Mouse (Mus musculus): ENCODE measurements around the gene Nfix.

Gene Nfix

GRCm38 (mm10) chr8:84715893-84716468 lies 84.2 kb downstream of the Nfix start:
- no peak for DNase-seq (ENCODE audit: low spot score in 2 of 2)

DNA sequence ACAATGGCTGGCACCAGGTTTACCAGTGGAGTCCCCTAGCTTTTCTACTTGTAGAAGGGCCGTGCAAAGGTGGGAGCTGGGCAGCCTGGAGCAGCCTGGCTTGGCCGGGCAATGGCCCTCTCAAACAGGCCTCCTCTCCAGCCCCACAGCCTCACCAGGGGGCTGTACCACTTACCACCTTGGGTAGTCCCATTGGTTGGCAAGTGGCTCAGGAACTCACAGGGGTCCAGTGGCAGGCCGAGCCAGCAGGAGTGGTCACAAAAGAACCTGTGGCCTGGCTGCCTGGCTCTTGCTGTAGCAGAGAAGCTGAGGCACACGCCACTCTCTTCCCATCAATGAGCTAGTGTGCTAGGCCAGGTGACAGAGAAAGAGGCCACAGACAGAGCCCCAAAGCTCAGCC lies 86.0 kb downstream of the Nfix start:
- DNase-seq (ENCODE audit: low spot score in 2 of 2): no peak

- DNase-seq (ENCODE audit: low spot score in 2 of 2): no peak
Observed at GRCm38 (mm10) chr8:84713381-84713780, 86.8 kb downstream of the Nfix start.

- DNase-seq (ENCODE audit: low spot score in 2 of 2): no peak
Observed at GRCm38 (mm10) chr8:84712759-84713120, 87.4 kb downstream of the Nfix start.

DNA sequence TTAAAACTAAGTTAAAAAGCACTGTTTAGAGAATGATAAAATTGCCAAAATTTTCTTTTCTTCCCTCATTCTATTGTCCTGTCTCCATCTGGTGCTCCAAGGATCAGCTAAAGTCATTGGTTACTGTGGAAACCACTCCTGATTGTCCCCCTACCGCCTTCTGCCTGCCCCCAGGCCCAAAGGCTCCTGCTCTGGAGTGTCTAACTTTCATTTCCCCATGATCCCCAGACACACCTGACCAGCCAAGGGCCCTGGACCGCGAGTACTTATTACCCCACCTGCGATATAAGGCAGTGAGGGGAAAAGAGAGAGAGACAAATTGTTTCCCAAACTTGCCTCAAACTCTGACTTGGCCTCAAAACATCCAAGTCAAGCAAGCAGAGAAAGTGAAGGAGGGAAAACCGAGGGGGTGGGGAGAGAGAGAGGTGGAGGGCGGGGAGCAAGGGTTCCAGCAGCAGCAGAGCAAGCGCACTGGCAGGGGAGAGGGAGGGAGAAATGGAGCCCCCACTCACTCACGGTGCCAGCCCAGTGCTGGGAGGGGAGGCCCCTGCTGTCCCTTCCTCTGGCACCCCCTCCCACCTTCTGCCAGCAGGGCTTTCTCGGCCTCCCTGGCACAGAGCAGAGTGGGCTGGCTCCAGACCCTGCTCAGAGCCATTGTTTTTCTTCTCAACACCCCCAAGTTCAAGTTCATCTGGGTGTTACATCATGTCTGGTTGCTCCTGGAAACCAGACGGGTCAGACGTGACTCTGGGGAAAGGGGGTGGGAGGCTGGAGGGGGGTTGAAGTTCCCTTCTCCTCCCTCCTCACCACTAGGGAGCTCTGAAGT lies 88.0 kb downstream of the Nfix start:
- DNase-seq (ENCODE audit: low spot score in 2 of 2): no peak

GRCm38 (mm10) chr8:84711312-84711711 lies 88.8 kb downstream of the Nfix start:
- DNase-seq (ENCODE audit: low spot score in 2 of 2): no peak

DNA sequence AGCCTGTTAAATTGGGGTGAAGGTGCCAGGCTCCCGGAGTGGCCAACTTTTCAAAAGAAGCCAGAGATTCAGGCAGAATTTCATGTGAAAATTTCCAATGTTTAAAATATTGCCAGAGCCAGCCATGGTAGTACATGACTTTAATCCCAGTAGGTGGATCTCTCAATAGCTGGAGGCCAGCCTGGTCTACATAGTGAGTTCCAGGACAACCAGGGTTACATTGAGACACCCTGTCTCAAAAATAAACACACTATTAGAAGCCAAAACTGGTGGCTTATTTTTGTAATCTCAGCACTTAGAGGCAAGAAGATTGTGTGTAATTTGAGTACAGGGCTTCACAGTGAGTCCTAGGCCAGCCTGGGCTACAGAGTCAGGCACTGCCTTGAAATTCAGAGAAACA lies 90.2 kb downstream of the Nfix start:
- DNase-seq (ENCODE audit: low spot score in 2 of 2): no peak

DNA sequence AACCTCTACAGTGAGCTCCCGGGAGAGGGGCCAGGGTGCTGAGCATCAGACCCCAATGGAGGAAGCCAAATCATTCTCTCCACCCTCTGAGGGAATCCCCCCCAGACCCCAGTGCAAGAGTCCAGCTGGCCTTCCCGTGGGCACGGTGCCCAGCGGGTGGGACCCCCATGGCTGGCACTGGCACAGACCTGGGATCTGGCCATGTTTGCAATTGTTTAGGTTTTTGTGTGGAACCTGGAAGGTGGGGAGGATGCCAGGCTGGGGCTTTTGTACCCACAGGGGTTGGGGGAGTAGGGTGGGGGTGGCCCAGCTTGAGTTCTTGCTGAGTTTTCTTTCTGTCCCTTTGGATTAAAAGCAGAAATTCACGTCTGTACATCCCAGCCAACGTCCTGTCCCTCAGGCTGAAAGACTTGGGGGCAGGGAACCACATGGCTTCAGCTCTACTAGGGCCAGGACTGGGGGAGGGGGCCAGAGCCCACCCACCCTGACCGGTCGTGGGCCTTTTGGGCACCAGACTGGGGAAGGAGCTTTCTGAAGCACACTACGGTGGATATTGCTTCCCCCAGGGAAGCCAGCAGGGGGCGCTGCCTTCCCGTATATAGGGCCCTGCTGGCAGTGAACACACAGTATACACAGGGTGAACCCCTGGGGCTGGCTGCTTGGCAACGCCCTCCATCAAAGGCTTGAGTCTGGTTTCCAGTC lies 91.2 kb downstream of the Nfix start:
- peak; percentile 91 to 96 for DNase-seq (ENCODE audit: low spot score in 2 of 2)

DNA sequence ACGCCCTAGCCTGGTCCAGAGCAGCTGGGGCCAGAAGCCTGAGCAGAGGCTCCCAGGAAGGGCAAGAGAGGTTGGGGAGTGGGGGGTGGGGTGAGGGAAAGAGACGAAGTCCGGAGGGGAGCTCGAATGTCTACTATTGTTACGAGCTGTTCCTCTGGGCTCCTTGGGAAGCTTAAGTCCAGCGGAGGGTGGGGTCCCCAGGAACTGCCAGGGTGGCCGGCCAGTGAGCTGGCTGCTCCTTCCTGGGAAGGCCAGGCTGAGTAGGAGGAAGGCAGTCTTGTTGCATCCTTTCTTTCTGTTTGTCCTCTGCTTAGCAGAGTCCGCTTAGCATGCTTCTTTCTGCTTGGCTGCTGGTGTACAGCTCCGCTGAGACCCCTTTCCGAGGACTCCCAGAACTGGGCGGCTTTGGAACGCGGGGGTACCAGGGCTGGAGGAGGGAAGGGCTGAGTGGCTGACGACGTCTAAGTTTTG lies 92.0 kb downstream of the Nfix start:
- DNase-seq (ENCODE audit: low spot score in 2 of 2): peak in 1 of 2 experiments; percentile 74

DNA sequence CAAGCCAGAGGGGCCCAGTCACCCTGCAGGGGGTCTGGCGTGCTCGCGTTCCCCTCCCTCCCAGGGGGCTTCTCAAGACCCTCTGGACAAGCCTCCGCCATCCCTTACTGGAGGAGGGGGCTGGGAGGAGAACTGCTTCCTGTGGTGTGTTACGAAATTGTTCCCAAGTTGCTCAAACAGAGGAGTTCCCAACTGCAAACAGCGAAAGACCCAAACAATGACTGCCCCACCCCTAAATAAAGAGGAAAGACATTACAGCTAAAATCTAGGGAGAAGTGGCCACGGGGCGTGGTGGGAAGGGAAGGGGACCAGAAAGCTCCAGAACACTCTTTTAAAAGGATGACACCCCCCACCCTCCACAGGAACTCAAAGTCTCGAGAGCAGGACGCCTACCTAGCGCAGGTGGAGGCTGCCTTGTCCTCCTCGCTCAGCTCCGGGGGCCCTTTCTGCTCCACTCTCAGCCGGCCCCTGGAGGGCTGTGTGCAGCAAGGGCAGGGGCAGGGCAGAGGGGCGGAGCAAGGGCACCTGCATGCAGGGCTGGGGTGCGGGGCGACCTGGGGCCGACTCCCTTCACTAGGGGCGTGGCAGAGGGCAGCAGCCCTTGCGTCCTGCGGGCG lies 92.8 kb downstream of the Nfix start:
- peak; percentile 84 to 90 for DNase-seq (ENCODE audit: low spot score in 2 of 2)

DNA sequence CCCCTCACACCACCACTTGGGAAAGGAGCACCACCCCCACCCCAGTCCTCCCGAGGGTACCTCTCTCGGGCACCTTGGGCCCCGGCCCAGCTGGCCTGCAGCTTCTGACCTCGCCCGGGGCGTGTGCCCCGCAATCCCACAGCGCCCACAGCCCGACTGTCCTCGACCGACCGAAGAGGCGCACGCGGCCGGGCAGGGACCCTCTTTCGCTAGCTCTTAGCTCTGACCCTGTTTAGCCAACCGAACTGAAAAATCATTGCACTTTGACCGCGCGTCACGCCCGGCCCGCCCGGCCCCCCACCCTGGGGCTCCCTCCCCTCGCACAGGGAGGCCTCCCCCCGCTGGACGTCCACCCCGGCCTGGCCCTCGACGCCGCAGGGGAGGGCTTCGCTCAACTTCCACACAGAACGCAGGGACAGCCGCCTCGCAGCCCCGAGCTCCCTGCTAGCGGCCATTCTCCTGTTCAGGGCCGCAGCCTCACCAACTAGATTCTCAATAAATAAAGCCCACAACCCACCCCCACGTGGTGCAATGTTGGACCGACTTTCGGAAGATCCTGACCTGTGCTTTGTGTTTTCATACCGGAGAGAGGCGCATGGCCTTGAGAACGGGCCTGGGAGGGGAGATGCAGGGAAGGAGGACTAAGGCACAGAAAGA lies 93.4 kb downstream of the Nfix start:
- DNase-seq (ENCODE audit: low spot score in 2 of 2): peak; percentile 56 to 80

DNA sequence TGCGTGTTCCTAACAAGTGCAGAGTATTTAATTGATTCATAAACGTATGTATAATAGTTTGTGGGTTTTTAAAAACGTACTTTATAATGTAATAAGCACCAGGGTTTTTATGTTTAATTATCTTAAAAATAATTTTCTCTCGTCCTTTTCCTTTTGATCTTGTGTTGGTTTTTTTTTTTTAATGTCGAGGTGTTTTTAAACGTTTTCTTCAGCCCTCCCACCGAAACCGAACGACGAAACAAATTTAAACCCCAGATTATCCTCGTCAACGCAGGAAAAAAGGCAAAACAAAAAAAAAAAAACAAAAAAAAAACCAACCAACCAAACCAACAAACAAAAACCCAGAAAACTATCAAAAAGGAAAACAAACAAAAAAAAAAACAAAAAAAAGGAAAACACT lies 94.2 kb downstream of the Nfix start:
- no peak for DNase-seq (ENCODE audit: low spot score in 2 of 2)

DNA sequence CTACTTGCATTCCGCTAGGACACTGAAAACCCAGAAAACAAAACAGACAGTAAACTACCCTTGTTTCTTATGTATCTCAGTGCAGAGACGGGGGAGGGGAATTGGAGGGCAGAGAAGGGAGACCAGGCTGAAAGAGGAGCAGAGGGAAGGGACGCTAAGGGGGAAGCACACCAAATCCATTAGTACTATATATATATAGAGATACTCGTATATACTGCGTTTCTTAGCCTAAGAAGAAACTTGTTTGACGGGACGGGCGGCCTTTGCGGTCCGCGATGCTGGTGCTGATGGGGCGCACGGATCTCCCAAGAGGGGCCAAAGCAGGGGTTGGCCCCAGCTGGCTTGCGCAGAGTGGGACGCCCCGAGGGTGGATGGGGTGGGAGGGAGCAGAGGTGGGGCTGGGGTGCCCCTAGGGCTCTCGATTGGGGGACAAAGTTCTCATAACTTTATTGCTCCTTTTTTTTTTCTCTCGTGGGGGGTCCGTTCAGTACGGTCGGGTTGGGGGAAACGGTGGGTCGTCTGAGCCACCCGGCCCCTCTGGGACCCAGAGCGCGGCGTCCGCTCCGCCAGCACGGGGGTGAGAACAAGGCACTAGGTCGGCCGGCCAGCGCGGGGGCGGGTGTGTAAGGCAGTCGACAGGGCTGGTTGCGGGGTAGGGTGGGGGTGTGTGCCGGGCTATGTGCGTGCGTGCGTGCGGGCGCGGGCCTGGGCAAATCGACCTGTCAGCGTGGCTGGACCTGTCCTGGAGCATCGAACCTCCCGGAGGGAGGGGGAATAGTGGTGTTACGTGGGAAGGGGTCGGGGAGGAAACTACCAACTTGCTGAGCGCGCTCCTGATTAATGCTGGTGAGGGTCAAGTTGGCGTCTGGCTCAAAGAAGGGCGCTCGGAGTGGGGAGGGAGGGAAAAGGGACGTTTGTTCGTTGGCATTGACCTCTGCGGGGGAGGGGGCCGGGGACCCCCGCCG lies 95.0 kb downstream of the Nfix start:
- DNase-seq (ENCODE audit: low spot score in 2 of 2): peak; percentile 79 to 90

DNA sequence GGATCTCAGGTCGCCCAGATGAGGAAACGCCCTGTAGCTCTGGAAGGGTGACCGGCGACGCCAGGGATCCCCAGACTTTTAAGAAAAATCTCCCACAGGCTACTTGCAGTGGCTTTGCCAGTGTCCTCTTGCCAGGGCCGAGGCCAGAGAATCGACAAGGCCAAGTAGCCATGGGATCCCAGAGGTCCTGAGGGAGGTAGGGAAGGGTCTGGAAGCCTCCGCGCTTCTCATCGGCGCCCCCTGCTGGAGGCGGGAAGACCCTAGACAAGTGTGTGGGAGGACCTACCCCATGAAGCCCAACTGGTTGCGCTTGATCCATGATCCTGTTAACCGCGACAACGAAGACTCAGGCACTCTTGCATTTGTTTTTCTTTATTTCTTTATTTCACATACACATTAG lies 95.8 kb downstream of the Nfix start:
- peak; percentile 86 to 96 for DNase-seq (ENCODE audit: low spot score in 2 of 2)

DNA sequence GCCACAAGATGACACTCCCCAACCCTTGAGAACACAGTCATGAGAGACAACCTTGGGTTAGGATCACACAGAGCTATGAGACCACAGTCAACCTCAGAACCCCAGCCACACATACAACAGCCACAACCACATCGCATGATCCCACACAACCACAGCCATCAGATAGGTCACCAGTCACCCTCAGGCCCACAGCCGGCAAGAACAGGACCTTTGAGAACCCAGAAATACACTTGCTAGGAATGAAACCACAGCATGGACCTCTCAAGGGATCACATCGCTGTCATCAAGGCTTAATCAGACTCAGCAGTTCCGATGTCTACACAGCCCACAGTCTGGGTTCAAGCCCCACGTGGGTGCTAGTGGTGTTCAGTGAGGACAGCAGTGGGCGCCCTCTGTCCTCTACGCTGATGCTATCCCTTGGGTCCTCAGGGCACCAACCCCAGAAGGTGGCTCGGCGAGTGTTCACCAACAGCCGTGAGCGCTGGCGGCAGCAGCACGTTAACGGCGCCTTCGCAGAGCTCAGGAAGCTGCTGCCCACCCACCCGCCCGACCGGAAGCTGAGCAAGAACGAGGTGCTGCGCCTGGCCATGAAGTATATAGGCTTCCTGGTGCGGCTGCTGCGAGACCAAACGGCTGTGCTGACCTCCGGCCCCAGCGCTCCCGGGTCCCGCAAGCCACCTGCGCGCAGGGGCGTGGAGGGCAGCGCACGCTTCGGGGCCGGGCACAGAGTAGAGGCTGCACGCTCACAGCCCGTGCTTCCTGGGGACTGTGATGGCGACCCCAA lies 96.5 kb downstream of the Nfix start:
- DNase-seq (ENCODE audit: low spot score in 2 of 2): peak; percentile 54 to 83

GRCm38 (mm10) chr8:84702963-84703465 lies 97.1 kb downstream of the Nfix start:
- DNase-seq (ENCODE audit: low spot score in 2 of 2): peak in 1 of 2 experiments; percentile 35

- DNase-seq (ENCODE audit: low spot score in 2 of 2): peak; percentile 54 to 80
Observed at GRCm38 (mm10) chr8:84702561-84702960, 97.6 kb downstream of the Nfix start.

- DNase-seq (ENCODE audit: low spot score in 2 of 2): peak; percentile 95 to 96
Observed at GRCm38 (mm10) chr8:84700941-84701911, 98.9 kb downstream of the Nfix start, which contains the start of gene Lyl1. TSS of gene Lyl1 (plus strand) at chr8:84701457.

Data from spleen, postnatal 4 days (tissue).